Mouse (Mus musculus) cerebellum, adult 2 months (tissue): ENCODE results near the gene Myrfl.

Experiments
- CTCF ChIP-seq: fragments of 200-500 bp; IDR thresholded peaks from 2 replicates; pipeline ENCODE4 v1.5.1; 2011; ENCODE audit warnings: low read depth, mild to moderate bottlenecking, control low read depth, low read length, moderate library complexity, borderline replicate concordance; ENCODE audit not compliant: insufficient read depth
- POLR2A ChIP-seq: fragments of 200-500 bp; IDR thresholded peaks from 2 replicates; pipeline ENCODE4 v1.6.1; 2011; ENCODE audit warnings: low read length, control low read depth, borderline replicate concordance; ENCODE audit not compliant: insufficient read depth

GRCm38 (mm10) chr10:116755881-116756581 is 140.7 kb downstream of the Myrfl start:
- TF ChIP-seq POLR2A (no peak; the same call in 1 of the 2 replicates), CTCF (no peak)
